Mouse (Mus musculus): ENCODE data around the gene Arid4a. TPM values are rescaled to one million over a fixed set of nuclear protein-coding genes. Genes with fewer than 3 reads are reported as not detected.
A peak's percentile ranks its signal among the peaks of the same experiment; 100 is the strongest.
"Not testable (repeated sequence)": the region's sequence is repeated elsewhere in the genome, so short reads cannot be mapped to it uniquely, and the experiment has no call there.

Gene Arid4a
- total RNA-seq, 2 experiments from 2014 or later = 19.2 to 21.1 TPM

- no peak for DNase-seq
These were observed 367 bp downstream of the Arid4a start for GRCm38 (mm10) chr12:71016211-71016502.

- DNase-seq = peak; percentile 76
These were observed 882 bp downstream of the Arid4a start for GRCm38 (mm10) chr12:71016503-71017241.

DNA sequence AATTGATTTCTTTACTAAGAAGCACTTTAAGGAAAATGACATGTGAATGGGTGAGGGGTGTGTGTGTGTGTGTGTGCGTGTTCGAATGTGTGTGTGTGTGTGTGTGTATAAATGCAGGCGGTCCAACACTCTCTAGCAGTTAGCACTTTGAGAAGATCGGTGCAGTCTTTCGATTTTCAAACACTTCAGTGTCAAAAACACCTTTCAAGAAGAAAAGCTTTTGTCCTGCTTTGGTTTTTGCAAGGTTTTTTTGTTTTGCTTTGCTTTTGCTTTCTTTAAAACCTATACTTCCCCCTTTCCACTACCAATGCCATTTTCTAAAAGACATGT, 1.4 kb downstream of the Arid4a start:
- DNase-seq = no peak

- no peak for DNase-seq
These were observed 2.0 kb downstream of the Arid4a start for GRCm38 (mm10) chr12:71017827-71018226.

DNA sequence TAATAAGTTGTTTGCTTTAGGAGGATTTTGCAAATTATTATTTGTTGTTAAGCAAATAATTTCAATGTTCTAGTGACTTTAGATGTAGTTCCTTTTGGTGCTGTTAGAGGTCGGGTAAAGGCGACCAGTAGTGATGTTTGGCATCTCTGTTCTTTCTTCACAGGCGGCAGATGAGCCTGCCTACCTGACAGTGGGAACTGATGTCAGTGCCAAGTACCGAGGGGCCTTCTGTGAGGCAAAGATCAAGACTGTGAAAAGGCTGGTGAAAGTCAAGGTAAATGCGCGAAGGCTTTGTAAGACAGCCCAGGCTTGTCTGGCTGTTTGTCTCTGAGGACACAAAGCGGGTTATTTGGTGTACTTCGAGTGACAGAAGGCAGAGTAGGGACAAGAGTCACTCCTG, 3.4 kb downstream of the Arid4a start:
- no peak for DNase-seq

GRCm38 (mm10) chr12:71024411-71024810, 8.6 kb downstream of the Arid4a start:
- DNase-seq = no peak

GRCm38 (mm10) chr12:71028265-71028664, 12.5 kb downstream of the Arid4a start:
- not testable (repeated sequence) for DNase-seq

DNA sequence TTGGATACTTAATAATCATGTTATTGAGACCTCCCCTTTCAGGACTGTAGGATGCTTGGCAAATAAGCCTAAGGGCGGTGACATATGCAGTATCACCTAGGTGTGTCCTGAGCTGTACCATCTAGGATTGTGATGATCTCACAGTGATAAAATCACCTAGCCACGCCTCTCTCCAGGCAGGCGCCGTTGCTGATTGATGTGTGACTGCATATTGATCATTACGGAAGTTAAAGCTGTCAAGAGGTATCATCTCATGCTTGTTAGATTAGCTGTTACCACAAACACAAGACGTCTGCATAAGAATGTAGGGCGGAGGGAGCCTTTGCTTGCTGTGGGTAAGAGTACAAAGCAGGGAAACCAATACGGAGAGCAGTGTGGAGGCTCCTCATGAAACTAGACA, 14.5 kb downstream of the Arid4a start:
- no peak for DNase-seq

- DNase-seq = no peak
These were observed 14.9 kb downstream of the Arid4a start for GRCm38 (mm10) chr12:71030722-71031121.

GRCm38 (mm10) chr12:71035826-71036225, 20.0 kb downstream of the Arid4a start:
- no peak for DNase-seq

GRCm38 (mm10) chr12:71036729-71037404, 21.1 kb downstream of the Arid4a start:
- no peak for DNase-seq

GRCm38 (mm10) chr12:71040462-71040861, 24.7 kb downstream of the Arid4a start:
- DNase-seq = no peak

GRCm38 (mm10) chr12:71042451-71042850, 26.7 kb downstream of the Arid4a start:
- DNase-seq = no peak

- no peak for DNase-seq
These were observed 27.8 kb downstream of the Arid4a start for GRCm38 (mm10) chr12:71043571-71043970.

DNA sequence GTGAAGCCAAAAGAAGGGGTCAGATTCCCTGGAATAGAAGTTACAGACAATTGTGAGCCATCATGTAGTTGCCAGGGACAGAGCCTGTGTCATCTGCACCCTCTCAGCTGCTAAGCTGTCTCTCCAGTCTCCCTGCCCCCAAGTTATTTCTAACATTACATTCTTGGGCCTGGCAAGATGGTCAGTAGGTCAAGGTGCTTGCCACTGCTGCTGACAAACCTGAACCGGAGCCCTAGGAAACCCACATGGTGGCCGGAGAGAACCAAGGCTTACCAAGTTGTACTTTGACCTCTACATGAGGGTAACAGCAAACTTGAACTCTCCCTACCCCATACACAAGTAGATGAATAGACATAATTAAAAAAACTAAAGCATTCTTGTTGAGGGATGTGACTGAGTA, 28.7 kb downstream of the Arid4a start:
- no peak for DNase-seq

DNA sequence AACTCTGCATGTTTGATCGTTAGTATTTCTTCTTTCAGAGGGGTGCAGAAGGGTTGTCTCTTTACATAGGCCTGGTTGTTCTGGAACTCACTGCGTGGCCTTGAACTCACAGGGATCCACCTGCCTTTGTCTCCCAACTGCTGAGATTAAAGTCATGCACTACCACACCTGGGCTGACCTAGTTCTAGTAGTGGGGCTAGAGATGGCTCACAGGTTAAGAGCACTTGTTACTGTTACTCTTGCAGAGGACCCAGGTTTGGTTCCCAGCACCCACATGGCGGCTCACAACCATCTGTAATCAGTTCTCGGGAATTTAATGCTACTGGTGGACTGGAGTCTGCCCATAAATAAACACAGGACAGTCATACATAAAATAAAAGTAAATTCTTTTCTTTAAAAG, 30.7 kb downstream of the Arid4a start:
- no peak for DNase-seq

GRCm38 (mm10) chr12:71047473-71048078, 31.8 kb downstream of the Arid4a start:
- DNase-seq = no peak

DNA sequence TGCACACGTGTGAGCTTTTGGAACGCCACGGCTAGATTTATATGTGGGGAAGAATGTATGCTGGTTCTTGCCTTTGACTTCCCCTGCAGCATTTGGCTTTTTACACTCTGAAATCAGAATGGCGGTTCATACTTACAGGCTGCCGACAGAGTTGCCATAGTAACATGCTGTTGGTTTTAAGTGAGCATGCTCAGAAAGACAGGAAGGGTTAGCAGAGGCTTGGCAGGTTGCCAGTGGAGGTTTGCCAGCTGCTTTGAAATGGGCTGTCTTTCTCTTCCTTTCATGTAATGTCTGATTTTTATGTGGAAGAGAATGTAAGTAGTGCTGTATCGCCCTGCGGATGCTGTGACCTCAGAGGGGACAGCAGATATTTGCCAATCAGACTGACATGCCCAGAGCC, 32.3 kb downstream of the Arid4a start:
- DNase-seq = peak; percentile 97

- no peak for DNase-seq
These were observed 32.8 kb downstream of the Arid4a start for GRCm38 (mm10) chr12:71048561-71048960.

GRCm38 (mm10) chr12:71049596-71050265, 33.9 kb downstream of the Arid4a start:
- DNase-seq = no peak

DNA sequence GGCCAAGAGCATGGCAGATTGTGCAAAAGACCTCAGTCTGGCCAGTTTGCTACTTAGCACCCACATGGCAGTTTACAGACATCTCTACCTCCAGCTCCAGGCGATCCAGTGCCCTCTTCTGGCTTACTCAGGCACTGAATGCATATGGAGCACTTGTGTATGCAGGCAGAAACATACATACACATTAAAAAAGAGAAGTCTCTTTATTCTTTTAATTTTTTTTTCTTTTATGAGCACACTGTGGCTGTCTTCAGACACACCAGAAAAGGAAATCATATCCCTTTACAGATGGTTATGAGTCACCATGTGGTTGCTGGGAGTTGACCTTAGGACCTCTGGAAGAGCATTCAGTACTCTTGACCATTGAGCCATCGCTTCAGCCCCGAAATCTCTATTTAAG, 35.3 kb downstream of the Arid4a start:
- peak; percentile 58 for DNase-seq

- no peak for DNase-seq
These were observed 36.7 kb downstream of the Arid4a start for GRCm38 (mm10) chr12:71052341-71052995.

GRCm38 (mm10) chr12:71053031-71053430, 37.2 kb downstream of the Arid4a start:
- DNase-seq = peak; percentile 65
